Mouse (Mus musculus) limb, embryonic 14.5 days (tissue): Measurements from ENCODE around the gene Krt78. TPM values are rescaled to one million over a fixed set of nuclear protein-coding genes. Genes with fewer than 3 reads are reported as not detected.

ENCODE experiments used
- ATAC-seq: fragments of 200-750 bp; cut with Nextera tagmentation; 2 replicates; pipeline ENCODE4 v1.8.0; 2017; ENCODE audit warnings: low read depth, moderate number of reproducible peaks, moderate TSS enrichment; ENCODE audit not compliant: low FRiP score
- DNase-seq: peaks from one replicate; pipeline ENCODE4 v3.0.0-alpha.2; 2015; ENCODE audit warnings: low spot score
- H3K27ac ChIP-seq: fragments of 300-500 bp; sonication (generic); replicated peaks from 2 replicates; pipeline ENCODE4 v1.5.1; 2014; ENCODE audit warnings: low read depth, mild to moderate bottlenecking, low read length, moderate library complexity, mixed read lengths
- H3K27me3 ChIP-seq: fragments of 300-500 bp; sonication (generic); 2 replicates; pipeline ENCODE4 v1.6.1; 2014; ENCODE audit warnings: low read length, mixed read lengths; ENCODE audit not compliant: control insufficient read depth, insufficient read depth
- H3K36me3 ChIP-seq: fragments of 300-500 bp; sonication (generic); 2 replicates; pipeline ENCODE4 v1.6.1; 2014; ENCODE audit warnings: mild to moderate bottlenecking, low read length, moderate library complexity, mixed read lengths; ENCODE audit not compliant: control insufficient read depth, insufficient read depth
- H3K4me1 ChIP-seq: fragments of 300-500 bp; sonication (generic); 2 replicates; pipeline ENCODE4 v1.6.1; 2014; ENCODE audit warnings: antibody characterized with exemption, low read length, mixed read lengths; ENCODE audit not compliant: control insufficient read depth, insufficient read depth
- H3K4me2 ChIP-seq: fragments of 300-500 bp; sonication (generic); replicated peaks from 2 replicates; pipeline ENCODE4 v1.6.1; 2014; ENCODE audit warnings: low read depth, mild to moderate bottlenecking, low read length, moderate library complexity; ENCODE audit not compliant: severe bottlenecking
- H3K4me3 ChIP-seq: fragments of 300-500 bp; sonication (generic); replicated peaks from 2 replicates; pipeline ENCODE4 v1.5.1; 2014; ENCODE audit warnings: low read length
- H3K9ac ChIP-seq: fragments of 300-500 bp; sonication (generic); 2 replicates; pipeline ENCODE4 v1.6.1; 2014; ENCODE audit warnings: mild to moderate bottlenecking, low read depth, low read length, moderate library complexity; ENCODE audit not compliant: severe bottlenecking
- H3K9me3 ChIP-seq: fragments of 300-500 bp; sonication (generic); 2 replicates; pipeline ENCODE4 v1.6.1; 2016; ENCODE audit warnings: low read length; ENCODE audit not compliant: control insufficient read depth
- POLR2A ChIP-seq: fragments of 200-500 bp; IDR thresholded peaks from 2 replicates; pipeline ENCODE4 v1.8.0; 2012; ENCODE audit warnings: inconsistent platforms, mild to moderate bottlenecking, moderate library complexity, borderline replicate concordance; ENCODE audit not compliant: insufficient read depth, insufficient read length; ENCODE audit errors: extremely low read depth
- WGBS: fragments of 180-500 bp; shearing (Covaris S2); extraction: QIAGEN DNeasy Blood & Tissue Kit; methylation state at CpG from one replicate; pipeline ENCODE4 v1.1.7; 2014; 5-methylcytosine and 5-hydroxymethylcytosine counted together
- polyA plus RNA-seq, 2 experiments: library from polyadenylated mRNA; depleted of rRNA in 1 of 2; stranded (reverse) in 1 of 2; unstranded in 1 of 2; fragments of >200 nt; fragmentation: Nextera tagmentation in 1 of 2; extraction: Ambion mirVana in 1 of 2; gene quantifications; 2 replicates each; pipeline versions ENCODE4 v1.2.1 to v1.2.3; 2012 to 2014

Gene Krt78
- polyA plus RNA-seq, 2 experiments: 0.08 to 0.09 TPM

DNA sequence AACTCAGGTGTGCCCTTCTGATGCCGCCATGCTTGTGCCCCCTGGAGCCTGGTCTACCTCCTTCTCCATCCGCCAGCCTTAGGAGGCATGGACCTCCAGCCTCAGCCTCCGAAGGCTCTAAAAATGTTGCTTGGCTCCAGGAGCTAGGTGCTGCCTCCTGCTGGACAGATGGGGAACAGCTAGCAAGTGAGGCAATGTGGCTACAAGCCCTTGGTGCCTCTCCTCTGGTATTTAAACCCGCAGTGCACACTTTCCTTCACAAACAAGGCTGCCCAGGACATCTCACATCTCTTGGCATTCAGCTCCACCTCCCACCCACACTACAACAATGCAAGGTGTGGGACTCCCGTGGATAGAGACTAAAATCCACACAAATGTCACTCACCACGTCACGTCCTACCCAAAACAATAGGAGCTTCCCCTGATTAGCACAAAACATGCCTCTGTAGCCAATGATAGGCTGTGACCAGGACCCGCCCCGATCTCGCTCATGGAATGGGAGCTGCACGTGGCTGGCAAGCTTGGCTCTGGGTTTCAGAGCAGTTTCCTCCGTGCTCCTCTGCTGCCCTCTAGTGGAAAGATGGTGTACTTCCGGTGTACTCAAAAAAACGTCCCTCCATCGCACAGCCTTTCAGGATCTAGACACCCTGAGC is 30.0 kb upstream of the Krt78 start:
- no peaks in the 10 kb centered on the region for H3K9me3 ChIP-seq
- H3K27ac ChIP-seq: peak overlapping the region; percentile 53
- H3K4me1 ChIP-seq: peaks cover 7% of the 10 kb centered on the region; the same call in 1 of the 2 replicates
- ATAC-seq: peak; percentile 92
- DNase-seq: peak; percentile 97
- no peaks in the 10 kb centered on the region for H3K27me3 ChIP-seq
- peak overlapping the region; percentile 40 for H3K4me2 ChIP-seq
- H3K36me3 ChIP-seq: no peaks in the 10 kb centered on the region
- peak overlapping the region; percentile 21 for H3K9ac ChIP-seq
- H3K4me3 ChIP-seq: peak overlapping the region; percentile 18
- TF ChIP-seq POLR2A: no peak
- WGBS: 1% methylated on average over 15 of the region's 15 CpGs

- no peaks in the 10 kb centered on the region for H3K9me3 ChIP-seq
- DNase-seq (no peak), ATAC-seq (no peak)
- H3K27ac ChIP-seq: peak overlapping the region; percentile 53; the same call in 1 of the 2 replicates
- no peak for TF ChIP-seq POLR2A
- 81% methylated on average over 13 of the region's 13 CpGs for WGBS
- H3K4me3 ChIP-seq: no peak overlapping the region
- H3K4me2 ChIP-seq: peak overlapping the region; percentile 40
- peaks cover 5% of the 10 kb centered on the region; the same call in 1 of the 2 replicates for H3K4me1 ChIP-seq
- H3K9ac ChIP-seq: peak overlapping the region; percentile 21; the same call in 1 of the 2 replicates
- no peaks in the 10 kb centered on the region for H3K36me3 ChIP-seq
- no peaks in the 10 kb centered on the region for H3K27me3 ChIP-seq
Measured at GRCm38 (mm10) chr15:101983315-101983948, 29.3 kb upstream of the Krt78 start.

DNA sequence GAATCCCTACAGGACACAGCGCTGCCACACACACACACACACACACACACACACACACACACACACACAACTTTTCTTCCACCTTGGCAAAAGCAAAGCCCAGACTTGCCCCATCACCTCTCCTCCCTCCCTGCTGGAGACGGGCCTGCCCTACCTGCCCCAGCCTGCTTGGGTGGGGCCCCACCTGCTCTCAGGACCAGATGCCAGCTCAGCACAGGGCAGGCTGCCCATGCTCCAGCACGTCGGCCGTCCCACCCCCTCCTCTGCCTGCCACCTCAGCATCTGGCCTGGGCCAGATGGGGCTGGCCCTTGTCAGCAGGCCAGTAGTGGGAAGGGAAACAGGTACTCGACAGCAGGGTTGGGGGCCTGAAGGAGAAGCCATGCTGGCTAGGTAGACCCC is 26.8 kb upstream of the Krt78 start:
- no peak overlapping the region for H3K27ac ChIP-seq
- H3K4me1 ChIP-seq: peaks cover 27% of the 10 kb centered on the region
- WGBS: 49% methylated on average over 5 of the region's 6 CpGs
- DNase-seq (no peak), ATAC-seq (no peak)
- no peak overlapping the region for H3K4me2 ChIP-seq
- H3K36me3 ChIP-seq: no peaks in the 10 kb centered on the region
- H3K9ac ChIP-seq: no peak overlapping the region
- no peak overlapping the region for H3K4me3 ChIP-seq
- TF ChIP-seq POLR2A: no peak
- no peaks in the 10 kb centered on the region for H3K9me3 ChIP-seq
- no peaks in the 10 kb centered on the region for H3K27me3 ChIP-seq

- peak overlapping the region; percentile 80 for H3K27ac ChIP-seq
Measured at GRCm38 (mm10) chr15:101977043-101977726, 23.1 kb upstream of the Krt78 start.

DNA sequence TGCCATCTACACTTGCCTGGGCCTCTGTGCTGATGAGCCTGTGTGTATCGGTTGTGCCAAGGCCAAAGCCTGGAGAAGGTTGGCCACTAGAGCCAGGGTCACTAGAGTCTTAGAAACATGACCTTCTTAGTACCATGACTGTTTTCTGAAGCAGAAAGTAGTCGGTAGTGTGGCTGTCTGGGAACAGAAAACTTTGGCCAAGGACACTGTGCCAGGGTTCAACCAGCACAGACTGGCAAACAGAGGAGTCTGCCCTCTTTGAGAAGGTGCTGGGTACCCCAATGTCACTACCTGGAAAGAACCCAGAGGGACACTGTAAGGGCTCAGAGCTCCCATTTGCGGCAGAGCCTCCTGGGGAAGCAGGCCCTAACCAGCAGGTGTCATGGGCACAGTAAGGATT is 22.6 kb upstream of the Krt78 start:
- no peaks in the 10 kb centered on the region for H3K9me3 ChIP-seq
- ATAC-seq (no peak), DNase-seq (no peak)
- TF ChIP-seq POLR2A: no peak
- H3K9ac ChIP-seq: peak overlapping the region; percentile 48; the same call in 1 of the 2 replicates
- H3K27me3 ChIP-seq: no peaks in the 10 kb centered on the region
- peaks cover 41% of the 10 kb centered on the region for H3K4me1 ChIP-seq
- H3K36me3 ChIP-seq: no peaks in the 10 kb centered on the region
- H3K27ac ChIP-seq: peak overlapping the region; percentile 80
- peak overlapping the region; percentile 61 for H3K4me2 ChIP-seq
- 27% methylated on average over 3 of the region's 3 CpGs for WGBS
- no peak overlapping the region for H3K4me3 ChIP-seq

More at GRCm38 (mm10) chr15:101977043-101977726, 23.1 kb upstream of the Krt78 start:
- 4% methylated on average over 23 of the region's 39 CpGs for WGBS
- Histone ChIP-seq H3K9me3 (no peaks in the 10 kb centered on the region), H3K27me3 (no peaks in the 10 kb centered on the region), H3K36me3 (no peaks in the 10 kb centered on the region), H3K4me2 (peak overlapping the region; percentile 61), H3K4me1 (peaks cover 41% of the 10 kb centered on the region), H3K4me3 (peak overlapping the region; percentile 26), H3K9ac (peak overlapping the region; percentile 48)
- TF ChIP-seq POLR2A: no peak
- DNase-seq: peak; percentile 87
- peak; percentile 84 for ATAC-seq
